In genomic region chr16:87262497-87262896, GRCm38 (mm10) we compare ENCODE assay signal across 17 mouse cellular contexts.
DNase-seq lines count a peak whose midpoint lies in the region; ATAC-seq and TF ChIP-seq lines count a peak whose summit lies in the region.
"Had no signal": no experiment of that assay in that cellular context is flagged by ENCODE, and none has a peak within 500 bp of the region (broad histone marks: within the 10 kb centered on the region; RNA-seq: fewer than 3 reads in every experiment).

No protein-coding gene starts in this region.

- H3K27ac ChIP-seq in heart, embryonic 13.5 days (replicated peaks): peak overlapping the region; percentile 98
- H3K27ac ChIP-seq in kidney, embryonic 15.5 days: 0 out of 2 replicates have a peak overlapping the region, but pooled peaks have one; percentile 14
- no peak overlapping the region; the same call in 1 of the 2 replicates for H3K27ac ChIP-seq in midbrain, postnatal 0 days (ENCODE audit: low read depth, low read length)
- H3K27ac ChIP-seq in midbrain, embryonic 15.5 days: no peak overlapping the region
- H3K27ac ChIP-seq: hindbrain, embryonic 12.5 days; liver, embryonic 14.5 days; macrophage; midbrain, embryonic 10.5 days; stomach, postnatal 0 days had no signal

- TF ChIP-seq CTCF in midbrain, postnatal 0 days (IDR thresholded peaks at IDR 0.05): no peak

- peaks cover 50% of the 10 kb centered on the region for H3K4me1 ChIP-seq in heart, embryonic 13.5 days
- H3K4me1 ChIP-seq in kidney, embryonic 15.5 days: peaks cover 11% of the 10 kb centered on the region
- H3K4me1 ChIP-seq in midbrain, postnatal 0 days (ENCODE audit: insufficient read depth, low read length): no peaks in the 10 kb centered on the region
- H3K4me1 ChIP-seq in midbrain, embryonic 15.5 days: no peaks in the 10 kb centered on the region
- H3K4me1 ChIP-seq: midbrain, embryonic 10.5 days had no signal

- no peak for ATAC-seq in heart, embryonic 13.5 days (ENCODE audit: extremely low read depth, insufficient number of reproducible peaks, low FRiP score, low TSS enrichment)
- 0 out of 2 replicates have a peak, but pooled peaks have one; percentile 66 for ATAC-seq in kidney, embryonic 15.5 days (replicated peaks; ENCODE audit: low FRiP score)
- peak; percentile 22; the same call in 1 of the 2 replicates for ATAC-seq in midbrain, postnatal 0 days (ENCODE audit: low FRiP score)
- ATAC-seq in midbrain, embryonic 15.5 days (replicated peaks): no peak
- ATAC-seq: forebrain, embryonic 14.5 days had no signal

- H3K9ac ChIP-seq in heart, embryonic 13.5 days: peak overlapping the region; percentile 69
- no peak overlapping the region for H3K9ac ChIP-seq in kidney, embryonic 15.5 days
- H3K9ac ChIP-seq in midbrain, postnatal 0 days (replicated peaks; ENCODE audit: low read length, poor library complexity, severe bottlenecking): no peak overlapping the region
- H3K9ac ChIP-seq in midbrain, embryonic 15.5 days: no peak overlapping the region
- H3K9ac ChIP-seq: hindbrain, embryonic 12.5 days; liver, embryonic 14.5 days had no signal

- H3K4me3 ChIP-seq in heart, embryonic 13.5 days: no peak overlapping the region
- H3K4me3 ChIP-seq in kidney, embryonic 15.5 days (replicated peaks): no peak overlapping the region
- H3K4me3 ChIP-seq in midbrain, postnatal 0 days (ENCODE audit: low read depth, low read length): no peak overlapping the region
- H3K4me3 ChIP-seq in midbrain, embryonic 15.5 days: no peak overlapping the region
- H3K4me3 ChIP-seq: erythroblast, embryonic 14.5 days; hindbrain, embryonic 12.5 days; midbrain, embryonic 10.5 days had no signal

- no peak for DNase-seq in heart, postnatal 10 days
- DNase-seq in kidney, postnatal 4 days: no peak
- no peak for DNase-seq in midbrain, postnatal 0 days (ENCODE audit: low spot score)
- no peak for DNase-seq in cerebellum, adult 9-10 months
- DNase-seq: cerebellum, adult 8-10 months; gastrocnemius, postnatal 36 days; right cerebral cortex, adult 18-20 months had no signal

- H3K9me3 ChIP-seq in heart, embryonic 13.5 days: no peaks in the 10 kb centered on the region
- no peaks in the 10 kb centered on the region for H3K9me3 ChIP-seq in kidney, embryonic 15.5 days (replicated peaks)
- H3K9me3 ChIP-seq in midbrain, postnatal 0 days (ENCODE audit: low read length): no peaks in the 10 kb centered on the region
- no peaks in the 10 kb centered on the region for H3K9me3 ChIP-seq in midbrain, embryonic 15.5 days
- H3K9me3 ChIP-seq: hindbrain, embryonic 12.5 days; midbrain, embryonic 10.5 days had no signal

- no peak overlapping the region for H3K4me2 ChIP-seq in heart, embryonic 13.5 days
- H3K4me2 ChIP-seq in kidney, embryonic 15.5 days: no peak overlapping the region
- H3K4me2 ChIP-seq in midbrain, postnatal 0 days (ENCODE audit: low read depth, low read length, poor library complexity, severe bottlenecking): no peak overlapping the region
- H3K4me2 ChIP-seq in midbrain, embryonic 15.5 days: no peak overlapping the region
- H3K4me2 ChIP-seq: hindbrain, embryonic 12.5 days had no signal

- 64% methylated on average over 3 of the region's 3 CpGs for WGBS in heart, embryonic 13.5 days
- 57% methylated on average over 3 of the region's 3 CpGs for WGBS in kidney, embryonic 15.5 days
- 70% methylated on average over 3 of the region's 3 CpGs for WGBS in midbrain, postnatal 0 days
- 66% methylated on average over 3 of the region's 3 CpGs for WGBS in midbrain, embryonic 15.5 days

- intact Hi-C loops in heart, postnatal 10 days (cut with DNase I): loop anchor here (5.0 kb wide), 3 partner anchors 45 to 1460 kb away; partner anchors contain the start of genes Adamts1 and N6amt1

- H3K36me3 ChIP-seq in heart, embryonic 13.5 days: no peaks in the 10 kb centered on the region
- no peaks in the 10 kb centered on the region for H3K36me3 ChIP-seq in kidney, embryonic 15.5 days
- H3K36me3 ChIP-seq in midbrain, postnatal 0 days (ENCODE audit: insufficient read depth, low read length): no peaks in the 10 kb centered on the region
- H3K36me3 ChIP-seq in midbrain, embryonic 15.5 days (replicated peaks): no peaks in the 10 kb centered on the region
- H3K36me3 ChIP-seq: hindbrain, embryonic 12.5 days; midbrain, embryonic 10.5 days had no signal

- no peaks in the 10 kb centered on the region for H3K27me3 ChIP-seq in heart, embryonic 13.5 days (replicated peaks)
- H3K27me3 ChIP-seq in kidney, embryonic 15.5 days: no peaks in the 10 kb centered on the region
- H3K27me3 ChIP-seq in midbrain, postnatal 0 days (ENCODE audit: insufficient read depth, low read length): no peaks in the 10 kb centered on the region
- H3K27me3 ChIP-seq in midbrain, embryonic 15.5 days (replicated peaks): no peaks in the 10 kb centered on the region
- H3K27me3 ChIP-seq: hindbrain, embryonic 12.5 days had no signal

Comparison
In these comparisons a context has a peak if more than half of its experiments do, and no peak if none do; other contexts are left out.
1. ATAC-seq: peak in kidney, embryonic 15.5 days (single experiment) and midbrain, postnatal 0 days (single experiment); none in heart, embryonic 13.5 days (single experiment) and midbrain, embryonic 15.5 days (single experiment).
2. H3K27ac ChIP-seq: peak in heart, embryonic 13.5 days (single experiment) and kidney, embryonic 15.5 days (single experiment); none in midbrain, postnatal 0 days (single experiment) and midbrain, embryonic 15.5 days (single experiment).